Mouse (Mus musculus) midbrain, postnatal 0 days (tissue): ENCODE results near the gene Gpr107. TPM values are rescaled to one million over a fixed set of nuclear protein-coding genes. Genes with fewer than 3 reads are reported as not detected.
"Not testable (repeated sequence)": the region's sequence is repeated elsewhere in the genome, so short reads cannot be mapped to it uniquely, and the experiment has no call there.

ENCODE experiments used
- ATAC-seq: fragments of 200-750 bp; cut with Nextera tagmentation; 2 replicates; pipeline ENCODE4 v1.8.0; 2017; ENCODE audit warnings: moderate number of reproducible peaks, mild to moderate bottlenecking, moderate TSS enrichment, moderate library complexity; ENCODE audit not compliant: low FRiP score
- DNase-seq: peaks from one replicate; pipeline ENCODE4 v3.0.0-alpha.2; 2015; ENCODE audit warnings: low spot score
- H3K27ac ChIP-seq: fragments of 300-500 bp; sonication (generic); 2 replicates; pipeline ENCODE4 v1.5.1; 2014; ENCODE audit warnings: low read depth, mild to moderate bottlenecking, low read length, mixed read lengths
- H3K27me3 ChIP-seq: fragments of 300-500 bp; sonication (generic); 2 replicates; pipeline ENCODE4 v1.6.1; 2014; ENCODE audit warnings: low read length, control low read depth, mixed read lengths; ENCODE audit not compliant: insufficient read depth
- H3K36me3 ChIP-seq: fragments of 300-500 bp; sonication (generic); 2 replicates; pipeline ENCODE4 v1.6.1; 2014; ENCODE audit warnings: low read length, control low read depth, mixed read lengths; ENCODE audit not compliant: insufficient read depth
- H3K4me1 ChIP-seq: fragments of 300-500 bp; sonication (generic); 2 replicates; pipeline ENCODE4 v1.6.1; 2014; ENCODE audit warnings: mild to moderate bottlenecking, control low read depth, antibody characterized with exemption, low read length, mixed read lengths; ENCODE audit not compliant: insufficient read depth
- H3K4me2 ChIP-seq: fragments of 300-500 bp; sonication (generic); 2 replicates; pipeline ENCODE4 v1.6.1; 2014; ENCODE audit warnings: low read depth, mild to moderate bottlenecking, low read length, mixed read lengths; ENCODE audit not compliant: poor library complexity, severe bottlenecking
- H3K4me3 ChIP-seq: fragments of 300-500 bp; sonication (generic); 2 replicates; pipeline ENCODE4 v1.5.1; 2014; ENCODE audit warnings: low read depth, mild to moderate bottlenecking, low read length, moderate library complexity
- H3K9ac ChIP-seq: fragments of 300-500 bp; sonication (generic); replicated peaks from 2 replicates; pipeline ENCODE4 v1.6.1; 2014; ENCODE audit warnings: mild to moderate bottlenecking, low read length, moderate library complexity, mixed read lengths; ENCODE audit not compliant: poor library complexity, severe bottlenecking
- H3K9me3 ChIP-seq: fragments of 300-500 bp; sonication (generic); 2 replicates; pipeline ENCODE4 v1.6.1; 2016; ENCODE audit warnings: low read length, control low read depth
- CTCF ChIP-seq: IDR thresholded peaks from 2 replicates; pipeline ENCODE4 v1.5.1; 2016; ENCODE audit warnings: antibody characterized with exemption, mild to moderate bottlenecking
- WGBS: fragments of 180-500 bp; shearing (Covaris S2); extraction: QIAGEN DNeasy Blood & Tissue Kit; methylation state at CpG from one replicate; pipeline ENCODE4 v1.1.7; 2014; 5-methylcytosine and 5-hydroxymethylcytosine counted together
- polyA plus RNA-seq: library from polyadenylated mRNA; unstranded; fragments of >200 nt; fragmentation: Nextera tagmentation; extraction: Ambion mirVana; gene quantifications from 2 replicates; pipeline ENCODE4 v1.2.1, GENCODE M21; 2015
- total RNA-seq: library from RNA; depleted of rRNA; stranded (reverse); fragments of >200 nt; gene quantifications from 2 replicates; pipeline ENCODE4 v1.2.3, GENCODE M21; 2014

Gpr107 gene
- total and polyA plus RNA-seq, 2 experiments from 2014 or later = 31.6 to 46.7 TPM

GRCm38 (mm10) chr2:31164841-31165455 lies 12.8 kb downstream of the Gpr107 start:
- 48% methylated on average over 5 of the region's 5 CpGs for WGBS
- no peak overlapping the region for H3K9ac ChIP-seq
- ATAC-seq = no peak
- no peak for TF ChIP-seq CTCF
- no peak overlapping the region for H3K4me2 ChIP-seq
- H3K27me3 ChIP-seq = no peaks in the 10 kb centered on the region
- H3K4me3 ChIP-seq = no peak overlapping the region
- no peak overlapping the region for H3K27ac ChIP-seq
- no peak for DNase-seq
- H3K9me3 ChIP-seq = no peaks in the 10 kb centered on the region
- H3K4me1 ChIP-seq = no peaks in the 10 kb centered on the region
- H3K36me3 ChIP-seq = peaks cover 25% of the 10 kb centered on the region

- Histone ChIP-seq H3K9me3 (no peaks in the 10 kb centered on the region), H3K9ac (no peak overlapping the region), H3K4me3 (no peak overlapping the region), H3K4me1 (no peaks in the 10 kb centered on the region), H3K4me2 (no peak overlapping the region), H3K27me3 (no peaks in the 10 kb centered on the region), H3K27ac (no peak overlapping the region), H3K36me3 (peaks cover 30% of the 10 kb centered on the region)
- no peak for TF ChIP-seq CTCF
- 72% methylated on average over 4 of the region's 4 CpGs for WGBS
- no peak for DNase-seq
- ATAC-seq = no peak
Measured at GRCm38 (mm10) chr2:31165529-31165928, 13.4 kb downstream of the Gpr107 start.

- 97% methylated on average over 2 of the region's 2 CpGs for WGBS
- H3K27me3 ChIP-seq, ATAC-seq, H3K4me2 ChIP-seq, H3K9me3 ChIP-seq, H3K27ac ChIP-seq, H3K9ac ChIP-seq, H3K4me1 ChIP-seq, DNase-seq, H3K4me3 ChIP-seq: not testable (repeated sequence)
- H3K36me3 ChIP-seq = peaks cover 46% of the 10 kb centered on the region
Measured at GRCm38 (mm10) chr2:31167571-31167970, 15.5 kb downstream of the Gpr107 start.

- peaks cover 52% of the 10 kb centered on the region for H3K36me3 ChIP-seq
- DNase-seq = no peak
- no peaks in the 10 kb centered on the region for H3K27me3 ChIP-seq
- no peaks in the 10 kb centered on the region for H3K9me3 ChIP-seq
- no peak overlapping the region for H3K4me3 ChIP-seq
- WGBS = 88% methylated on average over 10 of the region's 10 CpGs
- H3K4me2 ChIP-seq = no peak overlapping the region
- no peaks in the 10 kb centered on the region for H3K4me1 ChIP-seq
- H3K9ac ChIP-seq = no peak overlapping the region
- TF ChIP-seq CTCF = no peak
- ATAC-seq = no peak
- no peak overlapping the region for H3K27ac ChIP-seq
Measured at GRCm38 (mm10) chr2:31169001-31169400, 16.9 kb downstream of the Gpr107 start.

- ATAC-seq (no peak), DNase-seq (no peak)
- Histone ChIP-seq H3K9ac (no peak overlapping the region), H3K4me1 (no peaks in the 10 kb centered on the region), H3K9me3 (no peaks in the 10 kb centered on the region), H3K4me2 (no peak overlapping the region), H3K4me3 (no peak overlapping the region), H3K27me3 (no peaks in the 10 kb centered on the region), H3K36me3 (peaks cover 52% of the 10 kb centered on the region), H3K27ac (no peak overlapping the region)
- no peak for TF ChIP-seq CTCF
- 91% methylated on average over 6 of the region's 6 CpGs for WGBS
Measured at GRCm38 (mm10) chr2:31170164-31170563, 18.0 kb downstream of the Gpr107 start.

GRCm38 (mm10) chr2:31172001-31172400 lies 19.9 kb downstream of the Gpr107 start:
- TF ChIP-seq CTCF = no peak

More at GRCm38 (mm10) chr2:31172001-31172400, 19.9 kb downstream of the Gpr107 start:
- Histone ChIP-seq H3K4me3 (no peak overlapping the region), H3K4me1 (no peaks in the 10 kb centered on the region), H3K9ac (no peak overlapping the region), H3K36me3 (peaks cover 61% of the 10 kb centered on the region), H3K4me2 (no peak overlapping the region), H3K27ac (no peak overlapping the region), H3K27me3 (no peaks in the 10 kb centered on the region), H3K9me3 (no peaks in the 10 kb centered on the region)
- DNase-seq (no peak), ATAC-seq (no peak)
- 79% methylated on average over 5 of the region's 5 CpGs for WGBS
